Comparison of ENCODE assay signal across 28 mouse cellular contexts in genomic region chr13:93239134-93239533, GRCm38 (mm10). TPM values are rescaled to one million over a fixed set of nuclear protein-coding genes. Genes with fewer than 3 reads are reported as not detected.
DNase-seq lines count a peak whose midpoint lies in the region; ATAC-seq and TF ChIP-seq lines count a peak whose summit lies in the region.
"Had no signal": no experiment of that assay in that cellular context is flagged by ENCODE, and none has a peak within 500 bp of the region (broad histone marks: within the 10 kb centered on the region; RNA-seq: fewer than 3 reads in every experiment).

No protein-coding gene starts in this region.

- no peaks in the 10 kb centered on the region for H3K36me3 ChIP-seq in liver, embryonic 12.5 days
- H3K36me3 ChIP-seq in small intestine, adult 2 months (ENCODE audit: control insufficient read depth, insufficient read depth, low read length), result no peaks in the 10 kb centered on the region
- H3K36me3 ChIP-seq in forebrain, embryonic 14.5 days (ENCODE audit: control insufficient read depth, insufficient read depth, low read length), result no peaks in the 10 kb centered on the region
- H3K36me3 ChIP-seq: embryonic facial prominence, embryonic 12.5 days; G1E; heart, embryonic 15.5 days; midbrain, embryonic 12.5 days had no signal

- no peaks in the 10 kb centered on the region for H3K9me3 ChIP-seq in liver, embryonic 12.5 days (replicated peaks)
- no peaks in the 10 kb centered on the region for H3K9me3 ChIP-seq in forebrain, embryonic 14.5 days (replicated peaks; ENCODE audit: control insufficient read depth, low read length)
- H3K9me3 ChIP-seq: embryonic facial prominence, embryonic 12.5 days; G1E; heart, embryonic 15.5 days; midbrain, embryonic 12.5 days had no signal

- H3K27ac ChIP-seq in liver, embryonic 12.5 days, result peak overlapping the region; percentile 75
- peak overlapping the region; percentile 86; the same call in 1 of the 2 replicates for H3K27ac ChIP-seq in small intestine, adult 2 months (ENCODE audit: insufficient read depth, low read depth, low read length)
- H3K27ac ChIP-seq in forebrain, embryonic 14.5 days (ENCODE audit: low read depth, low read length), result no peak overlapping the region
- H3K27ac ChIP-seq: embryonic facial prominence, embryonic 12.5 days; heart, adult 2 months; heart, embryonic 15.5 days; hindbrain, embryonic 14.5 days; midbrain, embryonic 12.5 days had no signal

- H3K27me3 ChIP-seq in liver, embryonic 12.5 days (replicated peaks), result no peaks in the 10 kb centered on the region
- H3K27me3 ChIP-seq in small intestine, adult 2 months (ENCODE audit: control insufficient read depth, insufficient read depth, low read length), result no peaks in the 10 kb centered on the region
- no peaks in the 10 kb centered on the region for H3K27me3 ChIP-seq in forebrain, embryonic 14.5 days (replicated peaks; ENCODE audit: control insufficient read depth, insufficient read depth, low read length)
- H3K27me3 ChIP-seq: CH12.LX; embryonic facial prominence, embryonic 12.5 days; heart, embryonic 15.5 days; midbrain, embryonic 12.5 days had no signal

- H3K9ac ChIP-seq in liver, embryonic 12.5 days, result no peak overlapping the region
- H3K9ac ChIP-seq in forebrain, embryonic 14.5 days (ENCODE audit: low read length), result no peak overlapping the region
- H3K9ac ChIP-seq: embryonic facial prominence, embryonic 12.5 days; forebrain, postnatal 0 days; heart, embryonic 15.5 days; hindbrain, embryonic 14.5 days; midbrain, embryonic 12.5 days had no signal

- peak overlapping the region; percentile 63 for H3K4me2 ChIP-seq in liver, embryonic 12.5 days
- H3K4me2 ChIP-seq in forebrain, embryonic 14.5 days (ENCODE audit: low read length), result no peak overlapping the region
- H3K4me2 ChIP-seq: embryonic facial prominence, embryonic 12.5 days; heart, embryonic 15.5 days; hindbrain, embryonic 14.5 days; midbrain, embryonic 12.5 days had no signal

- ATAC-seq in erythroid progenitor cell, adult 5-6 weeks (replicated peaks; ENCODE audit: low FRiP score, poor library complexity, severe bottlenecking), result peak; percentile 82
- peak; percentile 95 for ATAC-seq in liver, embryonic 12.5 days
- ATAC-seq in forebrain, embryonic 14.5 days, result no peak
- ATAC-seq: forebrain, postnatal 0 days; inflammation-experienced regulatory T-cells, adult 6 months; Patski had no signal

- H3K4me3 ChIP-seq in liver, embryonic 12.5 days, result peak overlapping the region; percentile 34; the same call in 1 of the 2 replicates
- H3K4me3 ChIP-seq in small intestine, adult 2 months (ENCODE audit: low read depth, low read length), result no peak overlapping the region
- H3K4me3 ChIP-seq in forebrain, embryonic 14.5 days (ENCODE audit: low read depth, low read length), result no peak overlapping the region
- H3K4me3 ChIP-seq: embryonic facial prominence, embryonic 12.5 days; heart, adult 2 months; heart, embryonic 15.5 days; midbrain, embryonic 12.5 days had no signal

- WGBS in liver, embryonic 12.5 days (ENCODE audit: insufficient replicate concordance), result 17% methylated on average over 9 of the region's 9 CpGs
- WGBS in small intestine, adult 2 months, result 28% methylated on average over 9 of the region's 9 CpGs
- WGBS in forebrain, embryonic 14.5 days, result 87% methylated on average over 9 of the region's 9 CpGs

- DNase-seq in c-Kit-positive CD71-positive TER-119-positive erythroid progenitor cells, embryonic 14.5 days (ENCODE audit: low spot score), result peak; percentile 44
- DNase-seq in forebrain, embryonic 14.5 days (ENCODE audit: low spot score), result no peak
- DNase-seq in spleen, postnatal 4 days (ENCODE audit: low spot score in 2 of 2), result no peak
- no peak for DNase-seq in right cerebral cortex, adult 18-20 months
- DNase-seq: B cell, adult 2 months; cerebellum, adult 18-20 months; cerebellum, postnatal 25 days; forebrain, postnatal 0 days; gastrocnemius, postnatal 25 days; heart, adult 2 months; heart, postnatal 36 days; kidney, postnatal 25 days; layer of hippocampus, postnatal 36 days; lung, adult 2 months; lung, postnatal 14 days; right cerebral cortex, postnatal 4 days; thymus, postnatal 25 days had no signal

- TF ChIP-seq POLR2A in small intestine, adult 2 months (IDR thresholded peaks at IDR 0.05; ENCODE audit: low read depth, low read length), result no peak

- no peak for TF ChIP-seq CTCF in small intestine, adult 2 months (IDR thresholded peaks at IDR 0.05; ENCODE audit: extremely low read depth, insufficient read length, insufficient replicate concordance, low read depth, low read length)

- H3K4me1 ChIP-seq in liver, embryonic 12.5 days, result peaks cover 41% of the 10 kb centered on the region
- H3K4me1 ChIP-seq in small intestine, adult 2 months (ENCODE audit: control insufficient read depth, insufficient read depth, insufficient read length, low read length), result peaks cover 18% of the 10 kb centered on the region
- H3K4me1 ChIP-seq in forebrain, embryonic 14.5 days (ENCODE audit: control insufficient read depth, insufficient read depth, low read length), result no peaks in the 10 kb centered on the region
- H3K4me1 ChIP-seq: embryonic facial prominence, embryonic 12.5 days; midbrain, embryonic 12.5 days had no signal

RNA-seq across cellular contexts. Expression of gene Tent2, which starts 46.9 kb away (rescaled TPM):
- 57.3 and 66.7 TPM in 2 replicates for total RNA-seq in erythroid progenitor cell, adult 5-6 weeks (2015; ENCODE audit: low replicate concordance)
- 58.4 and 83.7 TPM in 2 replicates for total RNA-seq in erythroid progenitor cell, adult 5-6 weeks (2017; ENCODE audit: low replicate concordance)
- polyA plus RNA-seq in liver, embryonic 12.5 days (2016; fragmentation: Nextera tagmentation; extraction: Ambion mirVana), result 41.1 and 42.5 TPM in 2 replicates
- 4.3 and 9.6 TPM in 2 replicates for polyA plus RNA-seq in small intestine, adult 2 months (2012; rRNA removed)
- polyA plus RNA-seq in forebrain, embryonic 14.5 days (2014; fragmentation: Nextera tagmentation; extraction: Ambion mirVana), result 48.5 and 48.8 TPM in 2 replicates
